Mouse (Mus musculus) kidney, postnatal 0 days (tissue): Measurements from ENCODE around the gene Zfp422. TPM values are rescaled to one million over a fixed set of nuclear protein-coding genes. Genes with fewer than 3 reads are reported as not detected.
A peak's percentile ranks its signal among the peaks of the same experiment; 100 is the strongest.

Experiments
- ATAC-seq: fragments of 200-750 bp; cut with Nextera tagmentation; replicated peaks from 2 replicates; pipeline ENCODE4 v1.8.0; 2017; ENCODE audit warnings: low read depth, moderate number of reproducible peaks, moderate TSS enrichment, moderate library complexity; ENCODE audit not compliant: low FRiP score
- DNase-seq: peaks from one replicate; pipeline ENCODE4 v3.0.0-alpha.2; 2016; ENCODE audit warnings: low spot score
- H3K27ac ChIP-seq: fragments of 300-500 bp; sonication (generic); 2 replicates; pipeline ENCODE4 v1.5.1; 2014; ENCODE audit warnings: mild to moderate bottlenecking
- H3K27me3 ChIP-seq: fragments of 300-500 bp; sonication (generic); 2 replicates; pipeline ENCODE4 v1.6.1; 2014; ENCODE audit warnings: low read length, mixed read lengths; ENCODE audit not compliant: insufficient read depth
- H3K36me3 ChIP-seq: fragments of 300-500 bp; sonication (generic); 2 replicates; pipeline ENCODE4 v1.6.1; 2014; ENCODE audit warnings: low read length, mixed read lengths; ENCODE audit not compliant: insufficient read depth
- H3K4me1 ChIP-seq: fragments of 300-500 bp; sonication (generic); replicated peaks from 2 replicates; pipeline ENCODE4 v1.6.1; 2014; ENCODE audit warnings: antibody characterized with exemption, low read length, mixed read lengths; ENCODE audit not compliant: insufficient read depth
- H3K4me2 ChIP-seq: fragments of 300-500 bp; sonication (generic); 2 replicates; pipeline ENCODE4 v1.6.1; 2014; ENCODE audit warnings: mild to moderate bottlenecking, low read length, moderate library complexity, mixed read lengths
- H3K4me3 ChIP-seq: fragments of 300-500 bp; sonication (generic); replicated peaks from 2 replicates; pipeline ENCODE4 v1.5.1; 2014; ENCODE audit warnings: low read depth, low read length
- H3K9ac ChIP-seq: fragments of 300-500 bp; sonication (generic); 2 replicates; pipeline ENCODE4 v1.6.1; 2014; ENCODE audit warnings: low read depth, low read length
- H3K9me3 ChIP-seq: fragments of 300-500 bp; sonication (generic); replicated peaks from 2 replicates; pipeline ENCODE4 v1.6.1; 2016; ENCODE audit warnings: low read length, inconsistent platforms, mixed read lengths
- CTCF ChIP-seq: IDR thresholded peaks from 2 replicates; pipeline ENCODE4 v1.5.1; 2016; ENCODE audit warnings: antibody characterized with exemption, low read depth, mild to moderate bottlenecking, moderate library complexity
- WGBS: fragments of 180-500 bp; shearing (Covaris S2); extraction: QIAGEN DNeasy Blood & Tissue Kit; methylation state at CpG from one replicate; pipeline ENCODE4 v1.1.7; 2014; 5-methylcytosine and 5-hydroxymethylcytosine counted together
- polyA plus RNA-seq: library from polyadenylated mRNA; unstranded; fragments of >200 nt; fragmentation: Nextera tagmentation; extraction: Ambion mirVana; gene quantifications from 2 replicates; pipeline ENCODE4 v1.2.1, GENCODE M21; 2015

The Zfp422 gene
- polyA plus RNA-seq, 1 experiment from 2014 or later, result 142 TPM

- DNase-seq (peak; percentile 47), ATAC-seq (no peak)
- Histone ChIP-seq H3K36me3 (no peaks in the 10 kb centered on the region), H3K4me3 (peak overlapping the region; percentile 24), H3K4me1 (peaks cover 11% of the 10 kb centered on the region; the same call in 1 of the 2 replicates), H3K4me2 (peak overlapping the region; percentile 34), H3K9ac (peak overlapping the region; percentile 32; the same call in 1 of the 2 replicates), H3K9me3 (no peaks in the 10 kb centered on the region), H3K27me3 (no peaks in the 10 kb centered on the region), H3K27ac (no peak overlapping the region)
- 67% methylated on average over 20 of the region's 20 CpGs for WGBS
- peak; percentile 66 for TF ChIP-seq CTCF
These were observed 22.8 kb upstream of the Zfp422 start for GRCm38 (mm10) chr6:116651437-116652118.

GRCm38 (mm10) chr6:116650406-116650805 is 21.6 kb upstream of the Zfp422 start, which contains the start of gene Depp1:
TSS of gene Depp1 (plus strand) at chr6:116650609.
- DNase-seq (peak; percentile 72), ATAC-seq (peak; percentile 66)
- Histone ChIP-seq H3K36me3 (no peaks in the 10 kb centered on the region), H3K4me2 (peak within 1 kb of the TSS; percentile 34), H3K4me3 (peak within 1 kb of the TSS; percentile 24), H3K27ac (peak within 1 kb of the TSS; percentile 70), H3K4me1 (peaks cover 11% of the 10 kb centered on the region; the same call in 1 of the 2 replicates), H3K9me3 (no peaks in the 10 kb centered on the region), H3K27me3 (no peaks in the 10 kb centered on the region), H3K9ac (peak within 1 kb of the TSS; percentile 32; the same call in 1 of the 2 replicates)
- WGBS, result 12% methylated on average over 6 of the region's 6 CpGs
- no peak for TF ChIP-seq CTCF

GRCm38 (mm10) chr6:116649811-116650210 is 21.0 kb upstream of the Zfp422 start:
- ATAC-seq (no peak), DNase-seq (no peak)
- Histone ChIP-seq H3K27me3 (no peaks in the 10 kb centered on the region), H3K4me3 (no peak overlapping the region), H3K4me1 (peaks cover 11% of the 10 kb centered on the region; the same call in 1 of the 2 replicates), H3K4me2 (no peak overlapping the region), H3K36me3 (no peaks in the 10 kb centered on the region), H3K9me3 (no peaks in the 10 kb centered on the region), H3K9ac (0 out of 2 replicates have a peak overlapping the region, but pooled peaks have one; percentile 8), H3K27ac (peak overlapping the region; percentile 31; the same call in 1 of the 2 replicates)
- WGBS, result 85% methylated on average over 7 of the region's 7 CpGs
- no peak for TF ChIP-seq CTCF

GRCm38 (mm10) chr6:116647763-116648162 is 19.0 kb upstream of the Zfp422 start:
- Histone ChIP-seq H3K9ac (no peak overlapping the region), H3K4me2 (no peak overlapping the region), H3K4me1 (peaks cover 11% of the 10 kb centered on the region; the same call in 1 of the 2 replicates), H3K4me3 (no peak overlapping the region), H3K27ac (0 out of 2 replicates have a peak overlapping the region, but pooled peaks have one; percentile 5), H3K36me3 (no peaks in the 10 kb centered on the region), H3K9me3 (no peaks in the 10 kb centered on the region), H3K27me3 (no peaks in the 10 kb centered on the region)
- DNase-seq, result peak; percentile 39
- WGBS, result 43% methylated on average over 12 of the region's 12 CpGs
- peak; percentile 90 for ATAC-seq
- TF ChIP-seq CTCF, result no peak

GRCm38 (mm10) chr6:116644335-116644734 is 15.5 kb upstream of the Zfp422 start:
- H3K27me3 ChIP-seq, result no peaks in the 10 kb centered on the region
- no peak overlapping the region for H3K9ac ChIP-seq
- 45% methylated on average over 3 of the region's 3 CpGs for whole genome bisulfite sequencing
- no peak overlapping the region for H3K4me2 ChIP-seq
- no peak for ATAC-seq
- no peaks in the 10 kb centered on the region for H3K9me3 ChIP-seq
- H3K4me1 ChIP-seq, result 0 out of 2 replicates have a peak, but pooled peaks cover 4% of the 10 kb centered on the region
- H3K4me3 ChIP-seq, result no peak overlapping the region
- peak; percentile 31 for DNase-seq
- H3K27ac ChIP-seq, result no peak overlapping the region
- no peaks in the 10 kb centered on the region for H3K36me3 ChIP-seq
- no peak for TF ChIP-seq CTCF

GRCm38 (mm10) chr6:116643881-116644280 is 15.1 kb upstream of the Zfp422 start:
- Histone ChIP-seq H3K9ac (no peak overlapping the region), H3K27me3 (no peaks in the 10 kb centered on the region), H3K4me1 (0 out of 2 replicates have a peak, but pooled peaks cover 4% of the 10 kb centered on the region), H3K4me3 (no peak overlapping the region), H3K27ac (no peak overlapping the region), H3K9me3 (no peaks in the 10 kb centered on the region), H3K36me3 (no peaks in the 10 kb centered on the region), H3K4me2 (no peak overlapping the region)
- ATAC-seq (no peak), DNase-seq (no peak)
- TF ChIP-seq CTCF, result no peak
- WGBS, result 61% methylated on average over 4 of the region's 4 CpGs
